Mouse (Mus musculus): Measurements from ENCODE around the gene Acad11.
A peak's percentile ranks its signal among the peaks of the same experiment; 100 is the strongest.

Gene Acad11

DNA sequence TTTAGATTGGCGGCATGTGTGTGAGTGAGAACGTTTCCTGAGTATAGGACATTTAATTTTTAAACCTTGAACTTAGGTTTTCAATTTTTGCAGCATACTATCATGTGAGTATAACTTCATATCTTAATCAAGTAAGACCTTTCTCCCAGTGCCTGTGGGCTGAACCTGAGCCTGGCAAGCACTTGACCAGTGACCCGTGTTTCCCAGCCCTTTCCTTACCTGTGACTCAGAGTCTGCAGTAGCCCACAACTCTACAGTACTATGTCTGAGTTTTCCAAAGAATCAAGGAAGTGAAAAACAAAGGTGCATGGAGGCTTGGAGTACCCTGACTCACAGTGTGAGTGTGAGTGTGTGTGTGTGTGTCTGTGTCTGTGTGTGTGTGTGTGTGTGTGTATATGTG, 16.9 kb downstream of the Acad11 start:
- no peak for DNase-seq (ENCODE audit: low spot score)

DNA sequence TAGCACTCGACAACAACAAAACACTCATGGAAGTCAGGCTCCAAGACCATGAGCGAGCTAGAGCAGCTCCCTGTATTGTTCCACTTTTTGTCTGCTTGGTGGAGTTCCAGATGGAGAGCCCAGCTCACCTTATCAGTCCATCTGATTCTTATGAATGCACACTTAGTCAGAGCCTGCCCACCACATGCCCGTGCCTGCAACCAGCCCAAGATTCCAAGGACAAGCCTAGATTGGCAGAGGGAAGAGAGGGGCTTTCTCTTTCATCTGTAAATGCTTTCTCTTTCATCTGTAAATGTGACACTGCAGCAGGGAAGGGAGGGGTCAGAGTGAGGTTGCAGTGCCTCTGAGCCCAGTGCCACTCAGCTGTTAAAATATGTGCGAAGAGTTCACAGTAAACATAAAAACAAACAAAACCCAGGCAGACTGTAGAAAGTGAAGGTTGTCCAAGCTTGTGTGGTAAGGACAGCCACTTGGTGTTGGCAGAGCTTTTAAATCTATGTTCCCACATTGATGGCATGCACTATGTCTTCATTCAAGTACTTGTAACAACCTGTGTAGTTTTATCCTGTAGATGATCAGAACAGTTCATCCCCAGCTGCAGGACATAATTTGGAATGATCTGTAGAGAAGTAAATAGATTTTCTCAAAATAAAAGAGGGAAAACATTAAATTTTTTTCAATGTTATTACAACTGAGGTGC, 22.7 kb downstream of the Acad11 start:
- DNase-seq (ENCODE audit: low spot score), result no peak

GRCm38 (mm10) chr9:104088555-104088954, 25.4 kb downstream of the Acad11 start:
- peak; percentile 67 for DNase-seq (ENCODE audit: low spot score)

DNA sequence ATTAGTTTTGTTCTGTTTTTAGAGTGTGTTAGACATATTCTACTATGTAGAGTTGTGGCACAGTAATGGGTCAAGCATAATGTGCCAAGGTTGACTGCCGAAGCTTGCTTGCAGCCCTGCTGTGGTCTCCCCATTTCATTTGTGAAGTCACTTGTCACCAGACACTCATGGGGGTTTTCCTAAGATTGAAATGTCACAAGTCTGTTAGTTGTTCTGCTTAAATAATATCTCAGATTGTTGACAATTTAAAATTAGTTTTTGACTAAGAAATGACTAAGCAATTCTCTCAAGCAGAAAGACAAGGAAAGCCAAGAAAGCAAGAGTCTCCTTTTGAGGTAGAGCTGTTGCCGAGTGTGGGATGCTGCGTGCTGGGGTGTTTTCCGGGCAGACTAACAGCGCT, 29.8 kb downstream of the Acad11 start:
- no peak for DNase-seq (ENCODE audit: low spot score)

- peak; percentile 63 for DNase-seq (ENCODE audit: low spot score)
Measured at GRCm38 (mm10) chr9:104098256-104098655, 35.1 kb downstream of the Acad11 start.

- no peak for DNase-seq (ENCODE audit: low spot score)
Measured at GRCm38 (mm10) chr9:104099060-104099459, 35.9 kb downstream of the Acad11 start.

DNA sequence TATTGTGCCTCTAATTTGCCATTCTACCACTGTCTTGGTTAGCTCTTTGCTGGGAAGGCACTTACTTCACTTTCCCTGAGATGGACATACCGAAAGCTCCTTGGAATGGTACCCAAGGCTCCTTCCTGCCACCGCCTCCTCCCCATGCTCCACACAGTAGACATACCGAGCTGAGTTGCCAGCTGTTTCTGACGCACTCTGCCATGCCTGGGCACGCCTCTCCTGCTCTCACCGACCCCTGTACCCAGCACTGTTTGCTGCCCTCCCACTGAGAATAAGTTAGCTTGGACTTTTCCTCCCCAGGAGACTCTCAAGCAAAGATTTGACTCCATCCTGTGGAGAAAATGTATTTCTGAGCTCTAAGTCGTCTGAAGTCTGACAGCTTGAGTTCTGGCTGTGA, 37.6 kb downstream of the Acad11 start:
- DNase-seq (ENCODE audit: low spot score), result peak; percentile 25

DNA sequence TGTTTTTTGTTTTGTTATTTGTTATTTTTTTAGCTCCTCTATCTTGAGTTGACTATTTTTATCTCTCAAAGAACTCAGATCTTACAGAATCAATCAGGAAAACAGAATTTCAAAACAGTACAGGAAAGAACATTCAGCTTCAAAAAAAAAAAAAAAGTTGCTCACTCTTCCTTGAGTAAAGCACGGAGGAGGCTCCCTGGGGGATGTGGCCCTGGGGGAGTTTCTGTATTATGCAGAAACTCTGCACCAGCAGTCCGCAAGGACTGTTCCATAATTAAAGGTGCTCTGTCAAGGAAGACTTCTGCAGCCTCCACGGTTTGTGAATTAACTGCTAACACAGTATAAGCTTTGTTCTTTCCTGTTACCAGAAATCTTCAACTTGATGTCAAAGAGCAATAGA, 38.3 kb downstream of the Acad11 start:
- no peak for DNase-seq (ENCODE audit: low spot score)

- DNase-seq (ENCODE audit: low spot score), result peak; percentile 13
Measured at GRCm38 (mm10) chr9:104102301-104102700, 39.1 kb downstream of the Acad11 start.

GRCm38 (mm10) chr9:104102901-104103300, 39.7 kb downstream of the Acad11 start:
- no peak for DNase-seq (ENCODE audit: low spot score)

- no peak for DNase-seq (ENCODE audit: low spot score)
Measured at GRCm38 (mm10) chr9:104104986-104105385, 41.8 kb downstream of the Acad11 start.

DNA sequence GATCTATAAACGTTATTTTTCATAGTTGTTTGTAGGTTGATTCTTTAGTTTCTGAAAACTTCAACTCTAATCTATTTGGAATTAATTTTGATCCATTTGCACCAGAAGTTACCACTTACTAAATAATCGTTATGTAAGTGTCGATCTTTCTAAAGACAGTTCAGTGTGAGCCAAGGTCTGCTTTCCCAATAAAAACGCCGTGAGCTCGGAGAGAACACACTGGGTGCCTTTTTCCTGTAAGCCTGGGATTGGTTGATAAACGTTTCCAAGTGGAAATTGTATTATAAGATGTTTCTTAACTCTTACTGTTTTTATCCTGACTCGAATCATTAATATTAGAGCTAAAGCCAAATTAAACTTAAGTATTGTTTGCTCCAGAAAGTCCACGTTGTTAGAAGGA, 43.8 kb downstream of the Acad11 start:
- DNase-seq (ENCODE audit: low spot score), result no peak

DNA sequence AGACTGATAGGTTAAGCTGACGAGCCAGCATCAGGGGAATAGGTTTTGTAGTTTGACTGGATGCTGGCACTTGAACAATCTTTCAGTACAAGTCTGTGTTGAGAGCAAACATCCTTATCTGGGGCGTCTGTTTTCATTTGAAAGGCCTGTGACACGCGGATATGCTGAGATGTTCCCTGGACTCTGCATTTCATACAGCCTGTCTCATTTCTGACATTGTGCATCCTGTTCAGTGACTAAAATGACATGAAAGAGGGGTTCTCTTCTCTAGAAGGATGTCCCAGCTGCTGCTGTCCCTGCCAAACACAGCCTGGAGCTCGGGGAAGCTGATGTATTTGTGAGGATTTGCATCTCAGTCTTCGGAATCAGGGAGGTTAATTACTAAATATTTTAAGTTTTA, 44.3 kb downstream of the Acad11 start:
- no peak for DNase-seq (ENCODE audit: low spot score)

- no peak for DNase-seq (ENCODE audit: low spot score)
Measured at GRCm38 (mm10) chr9:104108571-104109143, 45.5 kb downstream of the Acad11 start.

GRCm38 (mm10) chr9:104109151-104109550, 46.0 kb downstream of the Acad11 start:
- DNase-seq (ENCODE audit: low spot score), result no peak

DNA sequence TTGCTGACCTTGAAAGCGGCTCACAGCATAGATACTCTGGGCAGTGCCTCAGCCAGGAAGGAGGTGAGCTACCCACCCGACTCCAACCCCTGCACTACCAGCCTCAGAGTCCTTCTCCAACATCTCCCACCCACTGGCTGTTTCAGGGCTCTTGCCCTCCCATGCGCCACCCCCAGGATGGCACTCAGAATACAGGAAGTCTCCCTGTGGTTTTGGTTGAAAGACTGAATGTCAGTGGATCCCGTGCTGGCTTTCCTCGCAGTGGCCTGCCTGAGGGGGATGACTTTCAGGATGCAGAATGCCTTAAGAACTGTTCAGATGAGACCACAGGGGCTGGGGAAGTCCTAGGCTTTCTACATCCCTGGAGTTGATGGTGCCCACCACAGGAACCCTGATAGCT, 59.9 kb downstream of the Acad11 start:
- no peak for DNase-seq (ENCODE audit: low spot score)

GRCm38 (mm10) chr9:104123622-104124021, 60.4 kb downstream of the Acad11 start:
- no peak for DNase-seq (ENCODE audit: low spot score)

DNA sequence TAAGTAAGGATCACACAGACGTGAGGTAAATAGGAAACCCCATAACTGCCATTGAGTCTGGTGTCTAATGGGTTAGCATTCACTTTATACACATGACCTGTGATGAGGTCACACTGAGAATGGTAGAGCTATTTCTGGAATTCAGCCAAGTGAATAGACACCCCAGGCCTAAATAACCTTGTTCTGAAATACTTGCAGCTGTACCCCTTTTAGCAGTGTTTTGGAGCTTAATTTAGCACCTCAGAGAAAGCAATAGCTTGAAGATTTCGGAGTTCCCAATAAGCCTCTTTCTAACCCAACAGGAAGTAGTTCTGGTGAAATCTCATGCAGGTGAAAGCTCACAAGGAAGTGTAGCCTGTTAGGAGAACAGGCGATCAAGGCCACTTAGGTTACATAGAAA, 63.7 kb downstream of the Acad11 start, which contains the start of gene Ackr4:
TSS of gene Ackr4 (minus strand) at position 101 of the 400 bp plus-strand sequence.
- no peak for DNase-seq (ENCODE audit: low spot score)

GRCm38 (mm10) chr9:104128110-104128509, 64.9 kb downstream of the Acad11 start:
- no peak for DNase-seq (ENCODE audit: low spot score)

DNA sequence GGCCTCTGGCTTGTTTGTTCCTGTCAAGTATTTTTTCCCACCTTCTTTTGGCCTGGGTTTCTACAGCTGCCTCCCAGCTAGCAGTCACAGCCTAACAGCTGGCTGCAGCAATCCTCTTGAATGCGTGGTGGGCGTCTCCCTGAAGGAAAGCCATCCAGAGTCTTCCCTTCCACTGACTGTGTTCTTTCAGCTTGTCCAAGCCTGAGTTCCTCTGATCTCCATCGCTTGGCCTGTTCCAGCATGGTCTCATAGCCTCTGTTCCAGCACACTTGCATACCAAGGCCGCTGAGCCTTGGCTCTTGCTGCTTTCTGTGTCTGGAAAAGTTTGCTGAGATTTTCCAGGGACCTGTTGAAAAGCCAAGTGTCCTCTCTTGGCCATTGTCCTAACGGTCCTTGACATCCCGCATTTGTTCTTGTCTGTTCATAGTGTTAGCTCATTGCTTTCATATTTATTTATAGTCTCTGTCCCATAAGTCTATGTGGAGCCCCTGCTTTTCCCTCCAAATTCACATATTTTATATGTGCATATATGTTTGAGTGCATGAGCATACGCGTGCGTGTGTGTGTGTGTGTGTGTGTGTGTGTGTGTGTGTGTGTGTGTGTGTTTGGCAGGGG, 67.1 kb downstream of the Acad11 start:
- DNase-seq (ENCODE audit: low spot score), result no peak

GRCm38 (mm10) chr9:104140351-104140750, 77.2 kb downstream of the Acad11 start:
- DNase-seq (ENCODE audit: low spot score), result no peak

- no peak for DNase-seq (ENCODE audit: low spot score)
Measured at GRCm38 (mm10) chr9:104142805-104143204, 79.6 kb downstream of the Acad11 start.

DNA sequence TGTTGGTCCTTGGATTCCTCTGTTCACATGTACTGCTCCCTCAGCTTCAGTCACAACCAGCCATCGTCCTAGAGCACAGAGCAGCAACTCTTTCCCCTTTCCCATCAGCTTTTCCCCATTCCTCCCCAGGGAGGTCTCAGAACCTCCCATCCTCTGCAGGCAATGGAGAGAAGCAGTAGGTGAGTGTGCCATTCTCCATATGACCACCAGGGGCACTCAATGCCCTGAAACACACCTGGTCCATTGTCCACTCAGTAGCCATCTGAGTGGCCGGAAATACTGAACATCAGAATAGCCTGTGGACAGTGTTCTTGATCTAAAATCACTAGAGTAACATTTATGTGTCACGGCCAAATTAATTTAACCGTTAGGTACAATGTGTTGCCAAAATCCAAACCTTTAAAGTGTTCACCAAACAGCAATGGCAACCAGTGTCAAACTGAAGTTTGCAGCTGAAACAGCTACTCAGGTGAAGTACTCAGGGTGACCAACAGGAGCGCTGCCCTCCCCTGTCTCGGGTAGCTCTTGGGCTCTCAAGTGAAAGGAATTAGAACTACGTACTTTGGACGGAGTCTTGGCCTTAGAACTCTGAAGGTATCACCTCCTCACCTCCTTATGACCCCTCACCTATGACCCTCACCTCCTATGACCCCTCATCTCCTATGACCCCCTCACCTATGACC, 81.3 kb downstream of the Acad11 start:
- no peak for DNase-seq (ENCODE audit: low spot score)
